Mouse (Mus musculus): ENCODE measurements around the gene Nav2. TPM values are rescaled to one million over a fixed set of nuclear protein-coding genes. Genes with fewer than 3 reads are reported as not detected.

Gene Nav2
- polyA plus RNA-seq, 1 experiment from 2014 or later: 12.4 TPM

- no peak for ATAC-seq (ENCODE audit: insufficient number of reproducible peaks, insufficient read depth, low FRiP score, low TSS enrichment, low read depth)
- H3K4me3 ChIP-seq (replicated peaks): no peak overlapping the region
- 22% methylated on average over 4 of the region's 4 CpGs for WGBS
- H3K4me2 ChIP-seq: no peak overlapping the region
- peaks cover 14% of the 10 kb centered on the region for H3K4me1 ChIP-seq (replicated peaks)
- no peak overlapping the region for H3K27ac ChIP-seq
- H3K36me3 ChIP-seq: no peaks in the 10 kb centered on the region
- peaks cover 64% of the 10 kb centered on the region for H3K27me3 ChIP-seq
- no peak overlapping the region for H3K9ac ChIP-seq (replicated peaks)
- no peaks in the 10 kb centered on the region for H3K9me3 ChIP-seq
Observed at GRCm38 (mm10) chr7:48963554-48963953, 55.0 kb downstream of the Nav2 start.

GRCm38 (mm10) chr7:48965796-48966512 lies 57.4 kb downstream of the Nav2 start:
- H3K36me3 ChIP-seq: no peaks in the 10 kb centered on the region
- no peak overlapping the region for H3K4me3 ChIP-seq (replicated peaks)
- H3K4me2 ChIP-seq: no peak overlapping the region
- peaks cover 46% of the 10 kb centered on the region for H3K27me3 ChIP-seq
- WGBS: 65% methylated on average over 12 of the region's 12 CpGs
- no peak for ATAC-seq (ENCODE audit: insufficient number of reproducible peaks, insufficient read depth, low FRiP score, low TSS enrichment, low read depth)
- H3K4me1 ChIP-seq (replicated peaks): no peaks in the 10 kb centered on the region; the same call in 1 of the 2 replicates
- no peak overlapping the region for H3K27ac ChIP-seq
- H3K9ac ChIP-seq (replicated peaks): no peak overlapping the region
- H3K9me3 ChIP-seq: no peaks in the 10 kb centered on the region

DNA sequence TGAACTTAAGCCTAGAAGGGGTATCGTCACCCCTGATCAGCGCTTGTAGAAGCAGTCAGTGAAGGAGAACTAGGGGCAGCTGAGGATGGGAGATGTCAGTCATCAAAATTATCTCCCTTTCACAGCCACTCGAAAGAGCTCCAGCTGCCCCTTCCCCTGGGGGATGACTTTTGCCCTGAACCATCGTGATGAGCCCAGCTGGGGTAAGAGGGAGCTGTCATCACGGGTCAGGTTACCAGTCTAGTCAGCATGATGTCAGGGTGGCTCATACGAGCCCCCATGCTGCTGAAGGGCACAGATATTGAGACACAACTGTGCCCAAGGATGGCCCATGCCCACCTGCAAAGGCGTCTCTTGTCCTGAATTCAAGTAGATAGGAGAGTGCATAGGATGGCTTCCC lies 72.5 kb downstream of the Nav2 start:
- no peak for ATAC-seq (ENCODE audit: insufficient number of reproducible peaks, insufficient read depth, low FRiP score, low TSS enrichment, low read depth)
- no peak overlapping the region for H3K27ac ChIP-seq
- WGBS: 63% methylated on average over 7 of the region's 7 CpGs

DNA sequence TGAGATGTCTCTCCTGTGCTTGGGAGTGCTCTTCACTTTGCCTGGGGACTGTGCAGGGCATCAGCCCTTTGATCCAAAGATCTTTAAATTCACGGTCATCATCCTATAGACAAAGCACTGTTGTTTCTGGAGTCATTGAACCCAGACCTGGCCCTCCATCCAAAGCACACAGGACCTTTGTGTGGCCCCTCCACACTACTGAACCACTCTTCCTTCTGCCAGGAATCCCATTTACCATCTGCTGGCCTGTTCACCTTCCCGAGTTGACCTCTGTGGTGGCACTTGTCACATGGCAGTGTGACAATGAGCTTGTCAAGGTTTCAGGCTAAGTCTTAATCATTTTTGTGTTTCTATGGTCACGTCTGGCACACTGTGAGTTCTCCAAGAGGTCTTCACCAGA lies 73.3 kb downstream of the Nav2 start:
- Histone ChIP-seq H3K36me3 (no peaks in the 10 kb centered on the region), H3K4me2 (no peak overlapping the region), H3K27ac (no peak overlapping the region), H3K9ac (replicated peaks) (no peak overlapping the region), H3K27me3 (peaks cover 11% of the 10 kb centered on the region), H3K9me3 (no peaks in the 10 kb centered on the region), H3K4me1 (replicated peaks) (no peaks in the 10 kb centered on the region), H3K4me3 (replicated peaks) (no peak overlapping the region)
- ATAC-seq (ENCODE audit: insufficient number of reproducible peaks, insufficient read depth, low FRiP score, low TSS enrichment, low read depth): no peak
- whole genome bisulfite sequencing: 80% methylated on average over 3 of the region's 3 CpGs

More for the DNA sequence above, 72.5 kb downstream of the Nav2 start:
- H3K27me3 ChIP-seq: peaks cover 16% of the 10 kb centered on the region
- H3K9ac ChIP-seq (replicated peaks): no peak overlapping the region
- no peaks in the 10 kb centered on the region for H3K4me1 ChIP-seq (replicated peaks)
- H3K9me3 ChIP-seq: no peaks in the 10 kb centered on the region
- no peaks in the 10 kb centered on the region for H3K36me3 ChIP-seq
- H3K4me3 ChIP-seq (replicated peaks): no peak overlapping the region
- no peak overlapping the region for H3K4me2 ChIP-seq

GRCm38 (mm10) chr7:48982573-48982972 lies 74.1 kb downstream of the Nav2 start:
- Histone ChIP-seq H3K27ac (no peak overlapping the region), H3K4me3 (replicated peaks) (no peak overlapping the region), H3K4me2 (no peak overlapping the region), H3K27me3 (peaks cover 10% of the 10 kb centered on the region), H3K9me3 (no peaks in the 10 kb centered on the region), H3K9ac (replicated peaks) (no peak overlapping the region), H3K4me1 (replicated peaks) (no peaks in the 10 kb centered on the region), H3K36me3 (no peaks in the 10 kb centered on the region)
- no peak for ATAC-seq (ENCODE audit: insufficient number of reproducible peaks, insufficient read depth, low FRiP score, low TSS enrichment, low read depth)
- 70% methylated on average over 7 of the region's 7 CpGs for WGBS

GRCm38 (mm10) chr7:48991911-48992552 lies 83.5 kb downstream of the Nav2 start:
- H3K27ac ChIP-seq: no peak overlapping the region
- ATAC-seq (ENCODE audit: insufficient number of reproducible peaks, insufficient read depth, low FRiP score, low TSS enrichment, low read depth): no peak
- peaks cover 22% of the 10 kb centered on the region for H3K27me3 ChIP-seq
- H3K9ac ChIP-seq (replicated peaks): no peak overlapping the region
- H3K4me2 ChIP-seq: no peak overlapping the region
- WGBS: 57% methylated on average over 8 of the region's 8 CpGs
- peaks cover 9% of the 10 kb centered on the region for H3K4me1 ChIP-seq (replicated peaks)
- no peaks in the 10 kb centered on the region for H3K36me3 ChIP-seq
- no peak overlapping the region for H3K4me3 ChIP-seq (replicated peaks)
- H3K9me3 ChIP-seq: no peaks in the 10 kb centered on the region

DNA sequence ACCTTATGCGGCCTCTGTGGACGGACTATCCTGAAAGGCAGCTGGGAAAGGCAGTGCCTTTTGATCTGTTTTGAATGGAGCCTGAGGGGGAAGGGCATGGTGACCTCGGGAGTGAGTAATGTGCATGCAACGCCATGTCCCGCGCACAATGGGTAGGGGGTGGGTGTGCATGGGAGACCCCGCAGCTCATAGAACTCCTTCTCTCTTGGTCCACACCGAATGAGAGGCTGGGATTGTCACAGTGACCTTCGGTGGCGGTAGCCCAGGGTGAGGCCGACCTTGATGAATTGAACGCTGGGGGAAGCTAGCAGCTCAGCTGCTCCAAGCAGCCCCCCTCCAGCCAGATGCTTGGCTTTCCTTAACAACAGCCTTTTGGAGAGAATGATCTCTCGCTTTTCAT lies 86.7 kb downstream of the Nav2 start:
- ATAC-seq (ENCODE audit: insufficient number of reproducible peaks, insufficient read depth, low FRiP score, low TSS enrichment, low read depth): no peak
- Histone ChIP-seq H3K9me3 (no peaks in the 10 kb centered on the region), H3K4me2 (peak overlapping the region; percentile 34; the same call in 1 of the 2 replicates), H3K36me3 (no peaks in the 10 kb centered on the region), H3K4me1 (replicated peaks) (peaks cover 9% of the 10 kb centered on the region), H3K27me3 (peaks cover 22% of the 10 kb centered on the region), H3K9ac (replicated peaks) (0 out of 2 replicates have a peak overlapping the region, but pooled peaks have one; percentile 23), H3K27ac (no peak overlapping the region), H3K4me3 (replicated peaks) (no peak overlapping the region)
- 17% methylated on average over 13 of the region's 13 CpGs for WGBS

DNA sequence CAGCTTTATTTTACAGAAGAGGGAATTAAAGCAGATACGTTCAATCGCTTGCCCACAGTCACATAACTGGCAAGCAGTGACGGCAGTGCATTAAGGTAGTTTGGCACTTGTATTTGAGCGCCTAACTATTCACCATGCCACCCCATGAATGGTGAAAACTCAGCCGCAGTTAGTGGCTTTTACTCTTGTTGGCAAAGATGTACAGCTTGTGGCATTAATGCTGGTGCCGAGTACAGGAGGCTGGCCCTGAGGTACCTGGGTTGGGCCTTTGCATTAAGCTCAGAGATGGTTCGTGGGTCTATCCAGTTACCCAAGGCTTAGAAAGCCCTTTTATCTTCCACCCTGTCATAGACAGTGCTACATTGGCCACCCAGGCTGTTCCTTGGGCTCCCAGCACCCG lies 87.2 kb downstream of the Nav2 start:
- Histone ChIP-seq H3K9me3 (no peaks in the 10 kb centered on the region), H3K4me3 (replicated peaks) (no peak overlapping the region), H3K27me3 (peaks cover 22% of the 10 kb centered on the region), H3K4me2 (no peak overlapping the region), H3K27ac (no peak overlapping the region), H3K36me3 (no peaks in the 10 kb centered on the region), H3K4me1 (replicated peaks) (peaks cover 9% of the 10 kb centered on the region), H3K9ac (replicated peaks) (no peak overlapping the region)
- 63% methylated on average over 8 of the region's 8 CpGs for WGBS
- ATAC-seq (ENCODE audit: insufficient number of reproducible peaks, insufficient read depth, low FRiP score, low TSS enrichment, low read depth): no peak

GRCm38 (mm10) chr7:48996829-48997228 lies 88.3 kb downstream of the Nav2 start:
- peaks cover 9% of the 10 kb centered on the region for H3K4me1 ChIP-seq (replicated peaks)
- ATAC-seq (ENCODE audit: insufficient number of reproducible peaks, insufficient read depth, low FRiP score, low TSS enrichment, low read depth): no peak
- H3K27me3 ChIP-seq: peaks cover 22% of the 10 kb centered on the region
- WGBS: 70% methylated on average over 5 of the region's 5 CpGs
- H3K4me3 ChIP-seq (replicated peaks): no peak overlapping the region
- no peak overlapping the region for H3K27ac ChIP-seq
- H3K9me3 ChIP-seq: no peaks in the 10 kb centered on the region
- no peaks in the 10 kb centered on the region for H3K36me3 ChIP-seq
- no peak overlapping the region for H3K9ac ChIP-seq (replicated peaks)
- H3K4me2 ChIP-seq: no peak overlapping the region

GRCm38 (mm10) chr7:48998097-48998496 lies 89.6 kb downstream of the Nav2 start:
- Histone ChIP-seq H3K4me3 (replicated peaks) (no peak overlapping the region), H3K9me3 (no peaks in the 10 kb centered on the region), H3K27ac (no peak overlapping the region), H3K4me1 (replicated peaks) (peaks cover 9% of the 10 kb centered on the region), H3K9ac (replicated peaks) (no peak overlapping the region), H3K36me3 (no peaks in the 10 kb centered on the region), H3K27me3 (peaks cover 22% of the 10 kb centered on the region), H3K4me2 (no peak overlapping the region)
- no peak for ATAC-seq (ENCODE audit: insufficient number of reproducible peaks, insufficient read depth, low FRiP score, low TSS enrichment, low read depth)
- 84% methylated on average over 8 of the region's 8 CpGs for WGBS

DNA sequence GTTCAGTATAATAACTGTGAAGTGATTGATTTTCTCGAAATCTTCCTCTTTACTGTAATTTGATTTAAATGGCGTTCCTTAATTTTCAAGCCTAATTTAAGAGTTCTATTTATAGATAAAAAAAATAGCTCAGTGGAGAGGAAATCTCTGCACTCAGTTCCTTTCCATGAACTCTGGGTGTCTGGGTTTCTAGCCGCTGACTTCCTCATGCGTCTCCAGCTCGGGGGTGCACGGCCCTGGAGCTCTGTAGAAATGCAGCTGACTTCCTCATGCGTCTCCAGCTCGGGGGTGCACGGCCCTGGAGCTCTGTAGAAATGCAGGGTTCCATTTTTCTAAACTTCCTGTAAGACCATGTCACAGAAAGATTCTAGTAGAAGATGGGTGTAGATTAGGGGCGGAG lies 90.1 kb downstream of the Nav2 start:
- peaks cover 9% of the 10 kb centered on the region for H3K4me1 ChIP-seq (replicated peaks)
- ATAC-seq (ENCODE audit: insufficient number of reproducible peaks, insufficient read depth, low FRiP score, low TSS enrichment, low read depth): no peak
- no peak overlapping the region for H3K27ac ChIP-seq
- WGBS: 76% methylated on average over 10 of the region's 10 CpGs
- no peak overlapping the region for H3K4me2 ChIP-seq
- H3K4me3 ChIP-seq (replicated peaks): no peak overlapping the region
- no peaks in the 10 kb centered on the region for H3K36me3 ChIP-seq
- peaks cover 22% of the 10 kb centered on the region for H3K27me3 ChIP-seq
- no peak overlapping the region for H3K9ac ChIP-seq (replicated peaks)
- H3K9me3 ChIP-seq: no peaks in the 10 kb centered on the region

Data from limb, embryonic 12.5 days (tissue).